Mouse (Mus musculus) brain, embryonic 14.5 days (tissue): ENCODE measurements around the gene Mcee. TPM values are rescaled to one million over a fixed set of nuclear protein-coding genes. Genes with fewer than 3 reads are reported as not detected.

Experiments
- DNase-seq: peaks from one replicate; pipeline ENCODE4 v3.0.0-alpha.2; 2011; ENCODE audit warnings: low read depth
- CTCF ChIP-seq: fragments of 200-500 bp; IDR thresholded peaks from 2 replicates; pipeline ENCODE4 v1.5.1; 2012; ENCODE audit warnings: inconsistent platforms, mild to moderate bottlenecking, moderate library complexity, borderline replicate concordance; ENCODE audit not compliant: insufficient read depth, insufficient read length; ENCODE audit errors: extremely low read depth
- POLR2A ChIP-seq: fragments of 200-500 bp; IDR thresholded peaks from 2 replicates; pipeline ENCODE4 v1.6.1; 2012; ENCODE audit warnings: mild to moderate bottlenecking, inconsistent platforms, borderline replicate concordance; ENCODE audit not compliant: poor library complexity, insufficient read depth, insufficient read length, severe bottlenecking; ENCODE audit errors: extremely low read depth
- polyA plus RNA-seq: library from polyadenylated mRNA; depleted of rRNA; stranded (reverse); fragments of >200 nt; gene quantifications from 2 replicates; pipeline ENCODE4 v1.2.3, GENCODE M21; 2012; rRNA removed

Mcee gene
- polyA plus RNA-seq = 23.7 and 27.5 TPM in 2 replicates

- TF ChIP-seq CTCF (no peak), POLR2A (peak; percentile 61; the same call in 1 of the 2 replicates)
- peak; percentile 98 for DNase-seq
Measured at GRCm38 (mm10) chr7:64392122-64392818, at the start of gene Mcee, which contains the start of gene Mphosph10. TSS of gene Mcee (plus strand) at chr7:64392607. TSS of gene Mphosph10 (minus strand) at chr7:64392268.

- TF ChIP-seq POLR2A = no peak
- no peak for TF ChIP-seq CTCF
- DNase-seq = no peak
Measured at GRCm38 (mm10) chr7:64347813-64348212, 44.6 kb upstream of the Mcee start.

GRCm38 (mm10) chr7:64349147-64349861 is 43.1 kb upstream of the Mcee start:
- TF ChIP-seq POLR2A (no peak), CTCF (no peak)
- peak; percentile 63 for DNase-seq

GRCm38 (mm10) chr7:64351087-64351486 is 41.3 kb upstream of the Mcee start:
- TF ChIP-seq POLR2A = no peak
- no peak for TF ChIP-seq CTCF
- DNase-seq = peak; percentile 89

- DNase-seq = peak; percentile 36
- TF ChIP-seq CTCF = no peak
Measured at GRCm38 (mm10) chr7:64354206-64354605, 38.2 kb upstream of the Mcee start.

GRCm38 (mm10) chr7:64356661-64357060 is 35.7 kb upstream of the Mcee start:
- no peak for DNase-seq
- TF ChIP-seq CTCF (no peak), POLR2A (no peak)

- TF ChIP-seq POLR2A (no peak), CTCF (no peak)
- peak; percentile 34 for DNase-seq
Measured at GRCm38 (mm10) chr7:64357405-64357804, 35.0 kb upstream of the Mcee start.

GRCm38 (mm10) chr7:64358666-64359065 is 33.7 kb upstream of the Mcee start:
- no peak for DNase-seq
- TF ChIP-seq CTCF (no peak), POLR2A (no peak)

GRCm38 (mm10) chr7:64359943-64360585 is 32.3 kb upstream of the Mcee start:
- TF ChIP-seq CTCF (no peak), POLR2A (no peak)
- DNase-seq = no peak

GRCm38 (mm10) chr7:64360586-64360945 is 31.8 kb upstream of the Mcee start:
- no peak for TF ChIP-seq POLR2A
- DNase-seq = no peak

- DNase-seq = no peak
- TF ChIP-seq POLR2A = no peak
- no peak for TF ChIP-seq CTCF
Measured at GRCm38 (mm10) chr7:64365863-64366262, 26.5 kb upstream of the Mcee start.
